1 mouse cellular context compared by ENCODE assay signal in genomic region chr4:106615637-106616036, GRCm38 (mm10).
TF ChIP-seq lines count a peak whose summit lies in the region.

No protein-coding gene starts in this region.

TF ChIP-seq in MEL, 35 proteins besides CTCF, POLR2A, EP300 and RAD21 (continued from another document):
- TF ChIP-seq POLR2AphosphoS2 (IDR thresholded peaks at IDR 0.05; ENCODE audit: low read length) (peak; percentile 94), POLR2AphosphoS5 (IDR thresholded peaks at IDR 0.05; ENCODE audit: borderline replicate concordance, low read depth, low read length) (no peak), RCOR1 (IDR thresholded peaks at IDR 0.05; ENCODE audit: low read depth, low read length) (no peak; the same call in 1 of the 2 replicates), SMC3 (IDR thresholded peaks at IDR 0.05; ENCODE audit: low read depth, low read length) (no peak), TBP (IDR thresholded peaks at IDR 0.05; ENCODE audit: low read depth, low read length) (peak; percentile 87), ZKSCAN1 (IDR thresholded peaks at IDR 0.05; ENCODE audit: low read depth, low read length) (no peak), SIN3A (IDR thresholded peaks at IDR 0.05; ENCODE audit: low read length) (peak; percentile 92), HCFC1 (IDR thresholded peaks at IDR 0.05; ENCODE audit: low read depth, low read length) (peak; percentile 79), UBTF (IDR thresholded peaks at IDR 0.05; ENCODE audit: borderline replicate concordance, insufficient read depth, low read depth, low read length) (no peak), MEF2A (IDR thresholded peaks at IDR 0.05; ENCODE audit: extremely low read depth, insufficient replicate concordance, low read depth, low read length, poor library complexity, severe bottlenecking) (no peak), NRF1 (IDR thresholded peaks at IDR 0.05; ENCODE audit: insufficient read depth, low read depth, low read length, poor library complexity, severe bottlenecking) (peak; percentile 99; the same call in 1 of the 2 replicates), E2F4 (IDR thresholded peaks at IDR 0.05; ENCODE audit: borderline replicate concordance, low read depth, low read length) (no peak), ELF1 (IDR thresholded peaks at IDR 0.05; ENCODE audit: low read depth, low read length) (peak; percentile 82), BHLHE40 (IDR thresholded peaks at IDR 0.05; ENCODE audit: borderline replicate concordance, low read depth, low read length) (no peak), MAX (IDR thresholded peaks at IDR 0.05; ENCODE audit: low read length) (peak; percentile 93), MYB (IDR thresholded peaks at IDR 0.05; ENCODE audit: low read depth, low read length) (no peak), MYC (IDR thresholded peaks at IDR 0.05; ENCODE audit: low read depth, low read length) (peak; percentile 95), MAZ (IDR thresholded peaks at IDR 0.05; ENCODE audit: low read depth, low read length) (0 out of 2 replicates have a peak, but pooled peaks have one; percentile 3), ZNF384 (IDR thresholded peaks at IDR 0.05; ENCODE audit: low read depth, low read length) (no peak), NELFE (IDR thresholded peaks at IDR 0.05; ENCODE audit: low read depth, low read length) (peak; percentile 96), MAFK (IDR thresholded peaks at IDR 0.05; ENCODE audit: borderline replicate concordance, low read depth, low read length) (no peak), MXI1 (IDR thresholded peaks at IDR 0.05; ENCODE audit: low read depth, low read length) (peak; percentile 97), USF1 (IDR thresholded peaks at IDR 0.05; ENCODE audit: low read depth, low read length) (peak; percentile 95), ZMIZ1 (IDR thresholded peaks at IDR 0.05; ENCODE audit: low read depth, low read length) (peak; percentile 91), TCF12 (IDR thresholded peaks at IDR 0.05; ENCODE audit: low read depth, low read length) (peak; percentile 59), GATA1 (IDR thresholded peaks at IDR 0.05; ENCODE audit: low read depth, low read length) (peak; percentile 54)
